Mouse (Mus musculus): ENCODE measurements at regions not wholly inside any gene's neighbourhood (a gene's known extent, or its start where the extent isn't known, plus 50 kb on each side); places are given as distances from the start of the nearest gene placed in this dataset.

DNA sequence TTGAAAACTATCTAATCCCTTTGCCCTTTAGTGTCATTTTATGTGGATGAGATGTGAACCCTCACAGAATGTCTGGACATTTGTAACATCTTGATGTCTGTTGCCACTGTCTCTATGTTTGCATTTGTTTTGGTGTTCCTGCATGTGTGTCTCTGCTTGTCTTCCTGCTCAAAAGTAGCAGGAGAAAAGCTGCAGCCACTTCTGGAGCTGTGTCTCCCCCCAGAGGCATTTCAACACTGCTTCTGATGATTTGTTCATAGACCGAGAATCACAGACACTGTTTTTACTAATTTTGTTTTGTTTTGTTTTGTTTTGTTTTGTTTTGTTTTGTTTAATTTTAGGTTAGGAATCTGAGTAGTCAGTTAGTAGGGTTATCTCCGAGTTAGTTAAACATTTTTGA, 883.8 kb downstream of the Gbe1 start:
- in situ Hi-C loops (cut with MboI, MseI), result no loop called here

DNA sequence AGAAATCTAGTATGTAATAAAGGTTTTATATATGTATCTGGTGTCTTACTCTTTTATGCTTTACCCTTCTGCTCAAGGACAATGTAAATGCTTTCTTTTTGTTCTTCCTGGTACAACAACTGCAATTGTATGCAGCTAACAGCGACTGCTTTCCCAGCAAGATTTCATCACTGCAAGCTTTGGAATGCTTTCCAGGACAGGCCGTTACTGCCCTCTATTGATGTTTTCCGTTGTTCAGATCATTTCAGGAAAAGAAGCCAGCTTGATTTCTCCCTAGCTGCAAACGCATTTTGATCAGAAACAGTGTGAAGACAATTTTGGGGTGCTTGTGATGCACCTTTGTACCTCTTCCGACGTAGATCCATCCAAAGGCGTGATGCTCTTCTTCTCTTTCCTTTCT, 895.1 kb downstream of the Gbe1 start:
- in situ Hi-C loops (cut with MboI, MseI), result no loop called here

DNA sequence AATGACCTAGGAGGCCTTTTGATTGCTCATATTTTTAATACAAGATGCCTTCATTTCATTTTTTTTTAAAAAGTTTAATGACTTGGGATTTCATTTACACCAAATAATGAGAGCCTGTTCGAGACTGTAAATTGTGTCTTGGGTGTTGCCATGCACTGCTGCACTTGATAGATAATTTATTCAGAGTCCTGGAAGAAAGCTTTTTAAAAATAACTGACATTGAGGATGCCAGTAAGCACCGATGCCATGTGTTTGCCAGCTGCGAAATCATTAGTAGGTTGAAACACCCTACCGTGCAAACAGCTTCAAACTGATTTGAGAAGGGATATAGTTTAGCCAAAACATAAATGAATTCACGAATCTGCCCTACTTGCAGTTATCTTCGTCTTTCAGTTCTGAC, 910.7 kb downstream of the Gbe1 start:
- in situ Hi-C loops (cut with MboI, MseI), result no loop called here

DNA sequence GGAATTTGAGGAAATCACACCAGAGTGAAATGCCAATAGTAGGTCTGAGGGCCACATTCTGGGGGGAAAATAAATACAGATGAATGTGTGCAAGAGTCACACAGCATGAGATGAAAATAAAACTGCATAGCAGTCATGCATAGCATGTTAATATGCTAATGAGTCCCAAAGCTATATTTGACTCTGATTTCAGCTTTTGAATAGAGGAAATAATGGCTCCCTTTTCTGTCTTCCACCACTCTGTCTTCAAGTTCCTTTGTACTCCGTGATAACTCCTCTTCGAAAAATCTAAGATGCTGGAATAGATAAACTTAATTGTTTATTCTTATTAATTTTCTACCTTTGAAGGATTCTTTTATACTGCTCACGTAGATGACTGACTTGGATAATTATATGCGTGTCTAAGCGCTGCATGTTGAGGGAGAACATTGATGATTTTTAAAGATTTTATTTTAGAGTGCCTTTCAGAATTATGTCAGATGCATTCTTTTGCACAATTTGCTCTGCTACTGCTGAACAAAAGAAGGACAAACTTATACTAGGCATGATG, 916.4 kb downstream of the Gbe1 start:
- in situ Hi-C loops (cut with MboI, MseI), result loop anchor here (25.0 kb wide), 1 partner anchor 982 kb away; no protein-coding TSS in a partner anchor

DNA sequence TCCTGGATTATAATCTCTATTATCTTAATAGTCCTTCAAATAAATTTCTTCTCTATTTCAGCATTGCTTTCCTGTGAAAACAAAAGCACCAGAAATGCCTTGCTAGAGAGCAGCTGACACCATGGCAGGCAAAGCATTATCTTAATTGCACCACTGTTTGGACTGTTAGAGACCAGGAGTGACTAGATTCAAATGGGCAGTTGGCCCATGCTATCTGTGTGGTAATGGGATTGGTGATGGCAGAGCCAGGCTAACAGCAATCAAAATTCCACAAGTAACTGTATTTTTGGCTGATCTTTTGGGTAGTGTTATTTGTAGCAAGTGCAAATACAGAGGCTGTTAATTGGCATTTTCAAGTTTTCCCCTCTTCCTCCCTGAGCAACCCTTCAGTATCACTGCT, 929.3 kb downstream of the Gbe1 start:
- in situ Hi-C loops (cut with MboI, MseI), result loop anchor here (25.0 kb wide), 1 partner anchor 969 kb away; no protein-coding TSS in a partner anchor

DNA sequence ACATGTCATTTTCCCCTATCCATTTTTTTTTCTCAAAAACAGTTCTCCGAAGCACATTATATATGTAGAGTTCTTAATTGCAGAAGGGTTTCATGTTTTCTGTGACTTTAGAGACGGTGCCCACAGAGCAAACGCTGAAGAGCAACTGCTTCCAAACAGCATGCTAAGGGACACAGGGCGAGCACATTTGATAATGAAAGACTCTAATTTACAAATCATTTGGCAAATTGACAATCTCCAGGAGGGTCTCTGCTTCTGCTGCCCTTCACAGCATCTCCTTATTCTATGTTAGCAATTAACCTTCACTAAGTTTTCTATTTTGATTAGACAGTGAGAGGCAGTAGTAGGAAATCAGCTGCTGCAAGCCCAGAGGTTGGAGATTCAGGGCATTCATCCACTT, 929.7 kb downstream of the Gbe1 start:
- in situ Hi-C loops (cut with MboI, MseI), result loop anchor here (25.0 kb wide), 1 partner anchor 969 kb away; no protein-coding TSS in a partner anchor

DNA sequence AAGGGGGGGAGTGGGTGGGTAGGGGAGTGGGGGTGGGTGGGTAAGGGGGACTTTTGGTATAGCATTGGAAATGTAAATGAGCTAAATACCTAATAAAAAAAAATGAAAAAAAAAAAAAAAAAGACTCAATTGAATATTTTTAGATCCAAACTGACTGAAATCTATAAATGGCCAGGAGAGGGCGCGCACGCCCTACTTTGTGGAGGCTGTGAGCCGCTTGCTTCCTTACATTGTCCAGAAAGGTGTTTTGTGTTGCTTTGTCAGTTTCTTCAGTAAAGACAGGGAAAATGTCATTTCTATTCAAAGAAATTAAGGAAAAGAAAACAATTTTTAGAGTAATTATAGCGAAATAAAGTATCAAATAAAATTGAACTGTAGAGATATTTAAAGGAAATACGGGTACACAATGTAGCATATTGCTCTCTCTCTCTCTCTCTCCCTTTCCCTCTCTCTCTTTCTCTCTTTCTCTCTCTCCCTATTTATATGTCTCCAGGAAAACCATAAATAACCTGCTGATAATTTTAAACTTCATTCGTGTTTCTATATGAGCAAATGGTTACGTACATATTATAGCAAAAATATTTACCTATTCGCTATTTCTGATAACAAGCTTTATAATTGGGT, 933.9 kb downstream of the Gbe1 start:
- in situ Hi-C loops (cut with MboI, MseI), result loop anchor here (25.0 kb wide), 1 partner anchor 965 kb away; no protein-coding TSS in a partner anchor

DNA sequence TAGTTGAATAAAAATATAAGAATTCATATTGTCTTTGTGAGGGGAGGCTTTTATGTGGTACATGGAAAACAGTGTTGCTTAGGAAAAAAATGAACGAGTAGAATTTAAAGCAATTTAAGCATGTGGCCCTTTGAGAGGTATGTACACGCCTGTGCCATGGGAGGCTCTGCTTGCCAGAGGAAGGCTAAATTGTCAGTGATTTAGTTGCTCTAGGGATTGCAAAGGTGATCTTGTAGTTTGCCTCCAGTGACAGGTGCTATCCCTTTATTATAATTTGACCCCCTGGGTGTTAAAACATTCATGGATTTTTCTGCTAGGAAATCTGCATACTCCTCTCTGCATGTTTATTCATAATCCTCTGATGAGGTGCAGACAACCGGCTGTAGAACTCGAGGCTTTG, 942.0 kb downstream of the Gbe1 start:
- in situ Hi-C loops (cut with MboI, MseI), result no loop called here

DNA sequence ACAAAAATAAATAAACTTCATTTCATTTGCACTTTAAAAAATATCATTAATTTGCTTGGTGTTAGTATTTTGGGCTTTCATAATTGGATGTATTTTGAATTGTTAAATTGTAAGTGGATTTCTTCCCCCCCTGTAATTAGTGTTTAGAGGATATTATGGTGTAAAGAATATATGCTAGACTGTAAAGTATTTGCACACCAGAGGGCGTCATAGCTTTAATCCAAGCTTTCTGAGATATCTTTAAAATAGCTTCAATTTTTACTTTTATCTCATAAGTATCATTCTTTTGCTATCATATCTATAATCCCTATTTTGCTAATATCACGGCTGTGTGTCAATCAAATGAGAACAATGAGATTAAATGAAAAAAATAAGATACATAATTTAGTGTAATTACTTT, 942.4 kb downstream of the Gbe1 start:
- in situ Hi-C loops (cut with MboI, MseI), result no loop called here

DNA sequence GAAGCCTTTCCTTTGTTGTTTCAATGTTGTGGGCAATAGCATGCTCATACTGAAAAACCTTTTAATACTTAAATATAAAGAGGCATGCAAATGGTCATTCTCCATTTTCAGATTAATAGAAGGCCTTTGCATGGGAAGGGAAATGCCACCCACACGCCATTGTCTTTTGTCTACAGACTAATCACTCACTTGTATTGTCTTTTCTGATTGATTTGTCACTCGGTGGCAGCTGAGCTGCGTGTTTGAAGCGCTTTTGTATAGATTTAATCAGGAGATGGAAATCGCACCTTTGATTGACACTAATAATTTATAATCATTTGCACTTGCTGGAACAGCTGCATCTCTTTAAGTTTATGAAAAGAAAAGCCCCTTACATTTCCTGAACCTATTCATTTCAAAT, 953.4 kb downstream of the Gbe1 start:
- in situ Hi-C loops (cut with MboI, MseI), result no loop called here

Measured in T-helper 2 cell (primary cell).